Comparison of ENCODE assay signal across 9 mouse cellular contexts in the genomic region with DNA sequence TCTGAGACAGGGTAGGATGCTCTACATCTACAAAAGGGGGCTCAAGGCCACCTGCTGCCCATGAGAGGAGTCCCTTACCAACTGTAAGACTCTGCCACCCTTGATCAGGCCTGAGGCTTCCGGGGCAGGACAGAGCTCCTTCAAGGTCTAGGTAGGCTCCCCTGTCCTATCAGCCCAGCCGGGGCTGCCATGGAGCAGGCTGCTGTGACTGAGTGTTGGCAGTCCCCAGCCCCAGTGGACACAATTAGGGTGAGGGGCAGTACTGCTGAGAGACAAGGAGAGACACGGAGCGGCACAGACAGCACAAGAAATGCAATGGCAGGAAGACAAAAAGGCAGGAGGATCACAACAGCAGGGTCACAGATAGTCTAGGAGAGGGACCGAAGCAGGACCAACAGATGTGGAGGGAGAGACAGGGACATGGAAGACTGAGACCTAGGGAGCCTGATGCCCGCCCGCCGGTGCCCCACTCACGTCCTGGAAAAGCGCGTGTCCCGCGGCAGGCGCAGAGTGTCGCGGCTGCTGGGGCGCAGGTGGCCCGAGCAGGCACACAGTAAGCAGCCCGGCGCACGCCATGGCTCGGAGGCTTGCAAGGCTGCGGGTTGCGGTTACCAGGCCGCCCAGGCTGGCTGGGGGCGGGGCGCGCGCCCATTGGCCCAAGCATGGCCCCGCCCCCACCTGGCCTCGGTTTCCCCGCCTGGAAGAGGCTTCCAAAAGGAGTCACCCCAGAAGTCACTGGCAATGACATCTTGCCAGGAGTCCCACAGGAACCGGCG. TPM values are rescaled to one million over a fixed set of nuclear protein-coding genes. Genes with fewer than 3 reads are reported as not detected.
DNase-seq lines count a peak whose midpoint lies in the region; ATAC-seq and TF ChIP-seq lines count a peak whose summit lies in the region.
"Had no signal": no experiment of that assay in that cellular context is flagged by ENCODE, and none has a peak within 500 bp of the region (broad histone marks: within the 10 kb centered on the region; RNA-seq: fewer than 3 reads in every experiment).

A gene (minus strand): TSS at position 627 of the 776 bp plus-strand sequence.

- ATAC-seq in kidney, embryonic 14.5 days (ENCODE audit: low FRiP score, low TSS enrichment) = peak; percentile 52
- ATAC-seq in forebrain, embryonic 14.5 days = peak; percentile 73
- no peak; the same call in 1 of the 2 replicates for ATAC-seq in intestine, embryonic 14.5 days (replicated peaks; ENCODE audit: low FRiP score, low TSS enrichment, low read depth)
- peak; percentile 77 for ATAC-seq in liver, embryonic 12.5 days

- H3K4me1 ChIP-seq in kidney, embryonic 14.5 days (ENCODE audit: control insufficient read depth, insufficient read depth, low read length) = peaks cover 6% of the 10 kb centered on the region; the same call in 1 of the 2 replicates
- peaks cover 19% of the 10 kb centered on the region for H3K4me1 ChIP-seq in forebrain, embryonic 14.5 days (ENCODE audit: control insufficient read depth, insufficient read depth, low read length)
- peaks cover 16% of the 10 kb centered on the region for H3K4me1 ChIP-seq in intestine, embryonic 14.5 days (replicated peaks; ENCODE audit: control insufficient read depth, insufficient read depth, low read length)
- peaks cover 32% of the 10 kb centered on the region for H3K4me1 ChIP-seq in liver, embryonic 12.5 days
- peaks cover 43% of the 10 kb centered on the region for H3K4me1 ChIP-seq in olfactory bulb, adult 2 months (ENCODE audit: control insufficient read depth, insufficient read depth, low read length)

- peak within 1 kb of the TSS; percentile 46; the same call in 1 of the 2 replicates for H3K9ac ChIP-seq in kidney, embryonic 14.5 days (ENCODE audit: low read depth, low read length)
- H3K9ac ChIP-seq in forebrain, embryonic 14.5 days (ENCODE audit: low read length) = peak within 1 kb of the TSS; percentile 55
- H3K9ac ChIP-seq in intestine, embryonic 14.5 days (ENCODE audit: low read length) = no peak within 1 kb of the TSS
- H3K9ac ChIP-seq in liver, embryonic 12.5 days = peak within 1 kb of the TSS; percentile 50

- TF ChIP-seq POLR2A in olfactory bulb, adult 2 months (IDR thresholded peaks at IDR 0.05; ENCODE audit: insufficient read depth, low read depth, low read length) = 0 out of 2 replicates have a peak, but pooled peaks have one; percentile 27

- peak within 1 kb of the TSS; percentile 60 for H3K4me2 ChIP-seq in kidney, embryonic 14.5 days (replicated peaks; ENCODE audit: low read depth, low read length)
- peak within 1 kb of the TSS; percentile 56 for H3K4me2 ChIP-seq in forebrain, embryonic 14.5 days (ENCODE audit: low read length)
- H3K4me2 ChIP-seq in intestine, embryonic 14.5 days (ENCODE audit: low read length) = peak within 1 kb of the TSS; percentile 58
- peak within 1 kb of the TSS; percentile 70 for H3K4me2 ChIP-seq in liver, embryonic 12.5 days

- H3K36me3 ChIP-seq in kidney, embryonic 14.5 days (ENCODE audit: control insufficient read depth, insufficient read depth, low read length) = peaks cover 27% of the 10 kb centered on the region
- peaks cover 29% of the 10 kb centered on the region for H3K36me3 ChIP-seq in forebrain, embryonic 14.5 days (ENCODE audit: control insufficient read depth, insufficient read depth, low read length)
- peaks cover 29% of the 10 kb centered on the region for H3K36me3 ChIP-seq in intestine, embryonic 14.5 days (ENCODE audit: control insufficient read depth, insufficient read depth, low read length)
- H3K36me3 ChIP-seq in liver, embryonic 12.5 days = peaks cover 40% of the 10 kb centered on the region

- no peak for DNase-seq in kidney, adult 9 months
- DNase-seq in cerebellum, adult 11 months = peak; percentile 53
- peak; percentile 58 for DNase-seq in forebrain, embryonic 14.5 days (ENCODE audit: low spot score)
- no peak for DNase-seq in intestine, embryonic 14.5 days (ENCODE audit: low spot score)
- DNase-seq in thymus, postnatal 4 days = peak; percentile 82

- no peaks in the 10 kb centered on the region for H3K9me3 ChIP-seq in kidney, embryonic 14.5 days (ENCODE audit: control insufficient read depth, low read length)
- H3K9me3 ChIP-seq in forebrain, embryonic 14.5 days (replicated peaks; ENCODE audit: control insufficient read depth, low read length) = no peaks in the 10 kb centered on the region
- no peaks in the 10 kb centered on the region for H3K9me3 ChIP-seq in intestine, embryonic 14.5 days (ENCODE audit: control insufficient read depth, low read length)
- H3K9me3 ChIP-seq in liver, embryonic 12.5 days (replicated peaks) = no peaks in the 10 kb centered on the region

- peak within 1 kb of the TSS; percentile 31 for H3K4me3 ChIP-seq in kidney, embryonic 14.5 days (ENCODE audit: low read length)
- peak within 1 kb of the TSS; percentile 35 for H3K4me3 ChIP-seq in forebrain, embryonic 14.5 days (ENCODE audit: low read depth, low read length)
- peak within 1 kb of the TSS; percentile 10; the same call in 1 of the 2 replicates for H3K4me3 ChIP-seq in intestine, embryonic 14.5 days (ENCODE audit: low read depth, low read length)
- peak within 1 kb of the TSS; percentile 42 for H3K4me3 ChIP-seq in liver, embryonic 12.5 days
- H3K4me3 ChIP-seq in olfactory bulb, adult 2 months (ENCODE audit: insufficient read depth, low read depth, low read length) = peak within 1 kb of the TSS; percentile 68
- H3K4me3 ChIP-seq: myocyte had no signal

- no peak for TF ChIP-seq CTCF in olfactory bulb, adult 2 months (IDR thresholded peaks at IDR 0.05; ENCODE audit: insufficient read depth, low read depth, low read length)

- WGBS in kidney, embryonic 14.5 days = 3% methylated on average over 34 of the region's 34 CpGs
- WGBS in forebrain, embryonic 14.5 days = 4% methylated on average over 34 of the region's 34 CpGs
- 8% methylated on average over 34 of the region's 34 CpGs for WGBS in intestine, embryonic 14.5 days
- 3% methylated on average over 34 of the region's 34 CpGs for WGBS in liver, embryonic 12.5 days (ENCODE audit: insufficient replicate concordance)
- WGBS in olfactory bulb, adult 2 months = 7% methylated on average over 34 of the region's 34 CpGs

- H3K27me3 ChIP-seq in kidney, embryonic 14.5 days (ENCODE audit: control insufficient read depth, insufficient read depth, low read length) = no peaks in the 10 kb centered on the region
- no peaks in the 10 kb centered on the region for H3K27me3 ChIP-seq in forebrain, embryonic 14.5 days (replicated peaks; ENCODE audit: control insufficient read depth, insufficient read depth, low read length)
- H3K27me3 ChIP-seq in intestine, embryonic 14.5 days (replicated peaks; ENCODE audit: control insufficient read depth, insufficient read depth, low read length) = no peaks in the 10 kb centered on the region; the same call in 1 of the 2 replicates
- no peaks in the 10 kb centered on the region for H3K27me3 ChIP-seq in liver, embryonic 12.5 days (replicated peaks)

- no peak within 1 kb of the TSS for H3K27ac ChIP-seq in kidney, embryonic 14.5 days (ENCODE audit: low read depth, low read length)
- H3K27ac ChIP-seq in forebrain, embryonic 14.5 days (ENCODE audit: low read depth, low read length) = peak within 1 kb of the TSS; percentile 33
- no peak within 1 kb of the TSS for H3K27ac ChIP-seq in intestine, embryonic 14.5 days (ENCODE audit: low read depth)
- H3K27ac ChIP-seq in liver, embryonic 12.5 days = no peak within 1 kb of the TSS
- H3K27ac ChIP-seq in olfactory bulb, adult 2 months (ENCODE audit: insufficient read depth, low read depth, low read length) = peak within 1 kb of the TSS; percentile 87

RNA-seq across cellular contexts. Expression of the gene that starts here (rescaled TPM):
- polyA plus RNA-seq in kidney, embryonic 14.5 days (2014; fragmentation: Nextera tagmentation; extraction: Ambion mirVana) = 2.4 and 2.5 TPM in 2 replicates
- polyA plus RNA-seq in forebrain, embryonic 14.5 days (2014; fragmentation: Nextera tagmentation; extraction: Ambion mirVana) = 19.8 and 23.6 TPM in 2 replicates
- 0.81 and 1.4 TPM in 2 replicates for polyA plus RNA-seq in intestine, embryonic 14.5 days (2014; fragmentation: Nextera tagmentation; extraction: Ambion mirVana)
- polyA plus RNA-seq in liver, embryonic 12.5 days (2016; fragmentation: Nextera tagmentation; extraction: Ambion mirVana) = 1.0 and 1.3 TPM in 2 replicates
- polyA plus RNA-seq in olfactory bulb, adult 2 months (2012; ENCODE audit: insufficient read depth, insufficient read length, low replicate concordance, missing spikeins) = not detected in 2 replicates

Comparison
In these comparisons a context has a peak if more than half of its experiments do, and no peak if none do; other contexts are left out.
1. H3K27ac ChIP-seq: peak in forebrain, embryonic 14.5 days (single experiment) and olfactory bulb, adult 2 months (single experiment); none in kidney, embryonic 14.5 days (single experiment), intestine, embryonic 14.5 days (single experiment) and liver, embryonic 12.5 days (single experiment).
2. H3K4me3 ChIP-seq: peak in every context shown above with its lines; median percentile 68 in olfactory bulb, adult 2 months; 42 in liver, embryonic 12.5 days; 35 in forebrain, embryonic 14.5 days; 31 in kidney, embryonic 14.5 days; 10 in intestine, embryonic 14.5 days.
3. DNase-seq: peak in cerebellum, adult 11 months (single experiment), forebrain, embryonic 14.5 days (single experiment) and thymus, postnatal 4 days (single experiment); none in kidney, adult 9 months (single experiment) and intestine, embryonic 14.5 days (single experiment).
4. Peak in every context shown above with its lines, with median percentiles within 50 percentile points of each other: H3K4me2 ChIP-seq.